Mouse (Mus musculus): ENCODE measurements around the gene Mief2.

DNA sequence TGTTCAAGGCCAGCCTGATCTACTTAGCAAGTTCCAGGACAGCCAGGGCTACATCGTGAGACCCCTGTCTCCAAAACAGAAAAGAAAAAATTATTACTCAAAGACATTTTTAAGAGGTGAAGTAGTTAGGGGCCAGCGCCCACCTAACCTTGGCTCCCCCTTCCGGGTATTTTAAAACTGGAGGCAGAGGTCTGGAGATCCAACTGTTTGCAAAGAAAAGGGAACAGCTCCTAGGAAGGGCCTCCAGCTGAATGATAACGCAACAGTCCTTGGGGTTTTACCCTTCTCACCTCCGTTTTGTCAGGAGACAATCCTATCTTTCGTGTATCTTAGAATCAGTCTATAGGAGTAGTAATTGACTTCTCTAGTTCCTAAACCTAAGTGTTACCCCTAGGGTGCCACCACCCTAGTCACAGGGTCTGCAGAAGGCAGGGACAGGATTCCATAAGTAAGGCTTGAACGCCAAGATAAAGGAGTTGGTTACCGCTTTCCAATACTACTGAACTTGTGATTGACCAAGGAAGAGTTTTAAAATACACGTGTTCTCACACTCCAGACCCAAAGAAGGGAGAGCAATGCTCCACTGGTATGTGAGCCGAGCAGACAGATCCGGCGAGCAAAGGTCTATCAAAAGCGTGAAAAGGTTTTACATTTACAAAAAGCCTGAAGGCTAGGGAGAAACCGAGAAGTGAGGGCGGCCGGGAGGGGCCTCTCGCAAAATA is 48.1 kb downstream of the Mief2 start:
- TF ChIP-seq CTCF (IDR thresholded peaks at IDR 0.05; ENCODE audit: low read depth) (no peak), EP300 (IDR thresholded peaks at IDR 0.05; ENCODE audit: low read depth) (no peak)
